Comparison of ENCODE assay signal across 22 mouse cellular contexts in genomic region chr12:99462846-99463245, GRCm38 (mm10).
"Had no signal": no experiment of that assay in that cellular context is flagged by ENCODE, and none has a peak within 500 bp of the region (broad histone marks: within the 10 kb centered on the region; RNA-seq: fewer than 3 reads in every experiment).

No protein-coding gene starts in this region.

- H3K27me3 ChIP-seq: liver, embryonic 13.5 days; liver, embryonic 15.5 days; midbrain, embryonic 13.5 days; midbrain, embryonic 15.5 days; neural tube, embryonic 12.5 days; stomach, embryonic 15.5 days had no signal

- DNase-seq: liver, embryonic 13.5 days; liver, postnatal 0 days; lung, adult 2 months; lung, postnatal 36 days; retina, postnatal 1 day; right cerebral cortex, adult 18-20 months; right cerebral cortex, postnatal 25 days; right cerebral cortex, postnatal 4 days; spleen, adult 18-20 months; thymus, adult 2 months; thymus, postnatal 25 days; thymus, postnatal 4 days had no signal

- H3K9me3 ChIP-seq: liver, embryonic 13.5 days; liver, embryonic 15.5 days; midbrain, embryonic 13.5 days; midbrain, embryonic 15.5 days; neural tube, embryonic 12.5 days; stomach, embryonic 15.5 days had no signal

- H3K36me3 ChIP-seq: liver, embryonic 13.5 days; liver, embryonic 15.5 days; midbrain, embryonic 13.5 days; midbrain, embryonic 15.5 days; neural tube, embryonic 12.5 days; stomach, embryonic 15.5 days had no signal

- H3K4me3 ChIP-seq: liver, embryonic 13.5 days; liver, embryonic 15.5 days; midbrain, embryonic 13.5 days; midbrain, embryonic 15.5 days; neural tube, embryonic 12.5 days; stomach, embryonic 15.5 days had no signal

- H3K4me2 ChIP-seq: liver, embryonic 11.5 days; liver, embryonic 13.5 days; liver, embryonic 15.5 days; midbrain, embryonic 11.5 days; midbrain, embryonic 13.5 days; midbrain, embryonic 15.5 days; neural tube, embryonic 12.5 days had no signal

- ATAC-seq: liver, postnatal 0 days; lung, postnatal 0 days; midbrain, embryonic 13.5 days; midbrain, embryonic 15.5 days had no signal

- H3K27ac ChIP-seq: liver, embryonic 13.5 days; liver, embryonic 15.5 days; macrophage; midbrain, embryonic 13.5 days; midbrain, embryonic 15.5 days; neural tube, embryonic 12.5 days; stomach, embryonic 15.5 days; stomach, postnatal 0 days had no signal

- H3K9ac ChIP-seq: liver, embryonic 13.5 days; liver, embryonic 15.5 days; liver, postnatal 0 days; midbrain, embryonic 13.5 days; midbrain, embryonic 15.5 days; neural tube, embryonic 12.5 days; stomach, embryonic 15.5 days had no signal
